Mouse (Mus musculus): Measurements from ENCODE around the gene Set. TPM values are rescaled to one million over a fixed set of nuclear protein-coding genes. Genes with fewer than 3 reads are reported as not detected.

The Set gene
- polyA plus RNA-seq, 1 experiment: 35.5 TPM

DNA sequence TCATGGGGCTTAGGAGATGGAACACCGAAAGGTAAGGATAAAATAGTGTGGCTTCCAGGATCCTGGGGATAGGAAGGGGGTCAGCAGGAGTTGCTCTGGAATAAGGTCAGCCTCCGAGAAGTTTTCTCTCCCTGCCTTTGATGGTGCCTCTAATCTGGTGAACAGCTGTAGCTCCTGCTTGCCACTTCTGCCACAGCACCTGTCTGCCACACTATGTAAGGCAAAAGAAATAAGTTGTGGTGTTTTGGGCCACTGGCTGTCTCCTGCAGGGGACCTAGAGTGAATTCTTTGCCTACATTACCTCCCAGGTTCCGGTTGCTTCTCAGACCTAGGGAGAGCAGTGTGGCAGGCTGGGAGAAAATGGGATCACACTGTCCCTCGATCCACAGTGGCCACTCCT lies 21.6 kb downstream of the Set start:
- 52% methylated on average over 4 of the region's 4 CpGs for WGBS

DNA sequence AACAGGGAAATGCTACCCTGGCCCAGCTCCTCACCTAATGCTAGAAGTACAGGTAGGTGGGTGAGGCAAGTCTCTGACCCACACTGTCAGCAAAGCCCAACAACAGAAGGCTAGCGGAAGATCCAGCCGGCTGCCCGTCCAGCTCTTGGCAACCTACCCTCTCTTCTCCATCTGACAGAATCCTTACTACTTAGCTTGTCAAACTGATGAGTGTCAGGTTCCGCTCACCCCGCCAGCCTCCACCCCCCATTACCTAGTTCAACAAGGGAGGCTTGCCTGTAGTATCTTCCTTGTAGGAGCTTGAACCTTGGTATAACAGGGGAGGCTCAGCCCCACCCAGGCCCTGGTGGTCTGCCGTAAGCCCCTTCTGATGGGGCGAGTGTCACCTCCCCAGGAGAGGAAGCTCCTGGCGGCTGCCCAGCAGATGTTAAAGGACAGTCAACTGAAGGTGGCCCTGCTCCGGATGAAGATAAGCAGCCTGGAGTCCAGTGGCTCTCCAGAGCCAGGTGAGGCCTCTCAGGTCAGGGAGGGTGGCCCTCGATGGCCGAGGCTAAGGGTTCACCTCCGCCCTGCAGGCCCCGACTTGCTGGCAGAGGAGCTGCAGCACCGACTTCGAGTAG lies 23.1 kb downstream of the Set start:
- 78% methylated on average over 15 of the region's 15 CpGs for WGBS
- TF ChIP-seq POLR2A (IDR thresholded peaks at IDR 0.05; ENCODE audit: borderline replicate concordance, extremely low read depth, low read depth, low read length): no peak
- no peak for TF ChIP-seq CTCF (IDR thresholded peaks at IDR 0.05; ENCODE audit: insufficient read depth, low read length)
- no peak overlapping the region for H3K4me3 ChIP-seq (replicated peaks; ENCODE audit: extremely low read depth, low read depth, low read length)
- no peak for DNase-seq
- H3K4me1 ChIP-seq (ENCODE audit: control insufficient read depth, insufficient read depth, low read length): no peaks in the 10 kb centered on the region

More for the DNA sequence above, 21.6 kb downstream of the Set start:
- DNase-seq: no peak
- TF ChIP-seq CTCF (IDR thresholded peaks at IDR 0.05; ENCODE audit: insufficient read depth, low read length): no peak
- no peak for TF ChIP-seq POLR2A (IDR thresholded peaks at IDR 0.05; ENCODE audit: borderline replicate concordance, extremely low read depth, low read depth, low read length)
- Histone ChIP-seq H3K4me1 (ENCODE audit: control insufficient read depth, insufficient read depth, low read length) (no peaks in the 10 kb centered on the region), H3K4me3 (replicated peaks; ENCODE audit: extremely low read depth, low read depth, low read length) (no peak overlapping the region)

DNA sequence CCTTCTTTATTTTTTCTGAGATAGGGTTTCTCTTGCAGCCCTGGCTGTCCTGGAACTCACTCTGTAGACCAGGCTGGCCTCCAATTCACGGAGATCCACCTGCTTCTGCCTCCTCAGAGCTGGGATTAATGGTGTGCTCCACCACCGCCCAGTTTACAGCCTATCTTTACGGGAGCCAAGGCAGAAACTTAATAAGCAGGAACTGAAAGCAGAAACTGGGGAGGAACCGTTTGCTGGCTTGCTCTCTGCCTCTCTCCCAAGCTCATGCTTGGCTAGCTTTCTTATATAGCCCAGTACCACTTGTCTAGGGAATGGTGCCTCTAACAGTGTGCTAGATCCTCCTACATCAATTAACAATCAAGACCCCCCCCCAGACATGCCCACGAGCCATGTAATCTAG lies 26.9 kb downstream of the Set start:
- no peak for DNase-seq
- no peak overlapping the region for H3K4me3 ChIP-seq (replicated peaks; ENCODE audit: extremely low read depth, low read depth, low read length)
- WGBS: 58% methylated on average over 5 of the region's 5 CpGs
- no peak for TF ChIP-seq POLR2A (IDR thresholded peaks at IDR 0.05; ENCODE audit: borderline replicate concordance, extremely low read depth, low read depth, low read length)
- TF ChIP-seq CTCF (IDR thresholded peaks at IDR 0.05; ENCODE audit: insufficient read depth, low read length): no peak
- no peaks in the 10 kb centered on the region for H3K4me1 ChIP-seq (ENCODE audit: control insufficient read depth, insufficient read depth, low read length)

DNA sequence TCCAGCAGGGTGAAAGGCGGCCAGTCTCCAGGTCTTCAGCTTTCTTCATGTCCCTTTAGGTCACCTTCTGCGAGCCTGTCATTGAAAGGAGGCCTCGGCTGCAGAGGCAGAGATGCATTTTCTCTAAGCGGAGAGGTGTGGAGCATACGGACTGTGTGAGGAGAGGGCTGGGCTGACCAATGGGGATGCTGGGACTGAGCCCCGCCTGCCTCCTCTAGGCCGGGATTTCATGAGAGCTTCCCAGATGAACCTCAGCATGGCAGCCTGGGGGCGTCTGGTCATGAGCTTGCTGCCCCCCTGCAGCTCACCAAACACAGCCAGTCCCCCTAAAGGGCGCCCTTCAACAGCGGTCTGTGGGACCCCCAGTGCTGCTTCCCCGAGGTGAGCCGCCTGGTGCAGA lies 27.5 kb downstream of the Set start:
- WGBS: 49% methylated on average over 12 of the region's 12 CpGs
- no peak for TF ChIP-seq CTCF (IDR thresholded peaks at IDR 0.05; ENCODE audit: insufficient read depth, low read length)
- no peak for TF ChIP-seq POLR2A (IDR thresholded peaks at IDR 0.05; ENCODE audit: borderline replicate concordance, extremely low read depth, low read depth, low read length)
- Histone ChIP-seq H3K4me3 (replicated peaks; ENCODE audit: extremely low read depth, low read depth, low read length) (no peak overlapping the region), H3K4me1 (ENCODE audit: control insufficient read depth, insufficient read depth, low read length) (no peaks in the 10 kb centered on the region)
- DNase-seq: no peak

DNA sequence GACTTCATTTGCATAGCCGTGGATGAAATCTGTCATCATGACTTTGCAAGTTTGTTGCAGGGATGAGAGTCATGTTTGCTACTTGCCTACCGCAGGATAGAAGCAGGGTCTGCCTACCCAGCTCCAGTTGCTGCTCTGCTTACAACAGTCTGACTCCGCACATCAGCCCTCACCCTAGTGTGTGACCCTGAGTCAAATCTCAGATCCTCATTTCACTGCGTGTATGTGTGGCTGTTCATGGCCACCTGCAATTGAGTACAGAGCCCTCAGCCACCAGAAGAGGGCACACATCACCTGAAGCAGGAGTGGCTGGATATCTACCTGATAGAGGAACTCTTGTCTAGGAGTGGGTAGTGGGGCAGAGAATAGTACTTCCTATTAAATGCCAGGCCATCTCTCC lies 30.1 kb downstream of the Set start:
- DNase-seq: no peak
- TF ChIP-seq CTCF (IDR thresholded peaks at IDR 0.05; ENCODE audit: insufficient read depth, low read length): no peak
- no peak for TF ChIP-seq POLR2A (IDR thresholded peaks at IDR 0.05; ENCODE audit: borderline replicate concordance, extremely low read depth, low read depth, low read length)
- Histone ChIP-seq H3K4me1 (ENCODE audit: control insufficient read depth, insufficient read depth, low read length) (no peaks in the 10 kb centered on the region), H3K4me3 (replicated peaks; ENCODE audit: extremely low read depth, low read depth, low read length) (no peak overlapping the region)
- WGBS: 90% methylated on average over 4 of the region's 4 CpGs

DNA sequence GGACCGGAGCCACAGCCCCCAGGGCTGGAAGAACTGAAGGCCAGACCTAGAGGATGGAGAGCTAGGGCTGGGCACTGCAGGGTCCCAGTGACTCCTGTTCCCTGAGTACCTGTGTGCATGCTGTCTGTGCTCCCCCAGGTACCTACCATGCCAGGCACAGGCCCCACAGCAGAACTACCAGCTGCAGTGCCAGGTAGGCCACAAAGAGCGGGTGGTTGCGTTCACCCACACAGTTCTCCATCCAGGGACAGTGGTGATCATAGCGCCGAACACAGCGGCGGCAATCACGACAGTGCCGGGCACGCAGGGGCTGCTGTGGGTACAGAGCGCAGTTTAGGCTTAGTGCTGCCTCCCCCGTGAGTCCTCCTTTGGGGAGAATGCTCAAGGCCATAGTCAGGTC lies 34.3 kb downstream of the Set start:
- 95% methylated on average over 12 of the region's 12 CpGs for WGBS

DNA sequence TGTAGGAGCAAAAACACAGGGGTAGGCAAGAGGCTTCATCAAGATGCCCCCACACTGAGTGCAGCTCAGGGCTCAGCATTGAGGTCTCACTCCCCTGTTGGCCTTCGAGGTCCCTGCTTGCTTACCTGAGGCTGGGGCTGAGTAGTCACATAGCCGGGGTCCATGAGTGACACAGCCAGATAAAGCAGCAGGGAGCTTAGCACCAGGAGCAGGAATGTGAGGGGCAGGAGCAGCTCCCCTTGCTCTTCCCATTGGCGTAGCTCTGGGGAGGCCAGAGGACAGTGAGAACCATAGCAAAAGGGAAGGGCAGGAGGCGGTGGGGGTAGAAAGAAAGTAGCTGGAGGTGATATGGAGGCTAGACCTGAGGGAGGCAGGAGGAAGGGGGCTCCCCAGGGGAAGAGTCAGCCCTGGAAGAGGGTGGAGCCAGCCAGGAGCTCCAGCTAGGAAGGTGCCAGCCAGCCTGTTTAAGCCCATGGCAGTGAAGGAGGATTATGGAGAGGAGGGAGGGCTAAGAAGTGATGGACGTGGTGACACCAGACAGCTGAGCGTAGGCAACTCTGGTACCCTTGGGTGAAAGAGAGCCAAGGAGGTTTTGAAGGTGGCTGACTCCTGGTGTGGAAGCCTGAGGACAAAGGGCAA lies 35.2 kb downstream of the Set start:
- H3K4me1 ChIP-seq (ENCODE audit: control insufficient read depth, insufficient read depth, low read length): peaks cover 5% of the 10 kb centered on the region; the same call in 1 of the 2 replicates
- no peak for DNase-seq
- TF ChIP-seq CTCF (IDR thresholded peaks at IDR 0.05; ENCODE audit: insufficient read depth, low read length) (no peak), POLR2A (IDR thresholded peaks at IDR 0.05; ENCODE audit: borderline replicate concordance, extremely low read depth, low read depth, low read length) (no peak)
- WGBS: 54% methylated on average over 6 of the region's 6 CpGs
- H3K4me3 ChIP-seq (replicated peaks; ENCODE audit: extremely low read depth, low read depth, low read length): no peak overlapping the region

More for the DNA sequence above, 34.3 kb downstream of the Set start:
- Histone ChIP-seq H3K4me1 (ENCODE audit: control insufficient read depth, insufficient read depth, low read length) (peaks cover 5% of the 10 kb centered on the region; the same call in 1 of the 2 replicates), H3K4me3 (replicated peaks; ENCODE audit: extremely low read depth, low read depth, low read length) (no peak overlapping the region)
- TF ChIP-seq CTCF (IDR thresholded peaks at IDR 0.05; ENCODE audit: insufficient read depth, low read length): no peak
- no peak for TF ChIP-seq POLR2A (IDR thresholded peaks at IDR 0.05; ENCODE audit: borderline replicate concordance, extremely low read depth, low read depth, low read length)
- DNase-seq: no peak

DNA sequence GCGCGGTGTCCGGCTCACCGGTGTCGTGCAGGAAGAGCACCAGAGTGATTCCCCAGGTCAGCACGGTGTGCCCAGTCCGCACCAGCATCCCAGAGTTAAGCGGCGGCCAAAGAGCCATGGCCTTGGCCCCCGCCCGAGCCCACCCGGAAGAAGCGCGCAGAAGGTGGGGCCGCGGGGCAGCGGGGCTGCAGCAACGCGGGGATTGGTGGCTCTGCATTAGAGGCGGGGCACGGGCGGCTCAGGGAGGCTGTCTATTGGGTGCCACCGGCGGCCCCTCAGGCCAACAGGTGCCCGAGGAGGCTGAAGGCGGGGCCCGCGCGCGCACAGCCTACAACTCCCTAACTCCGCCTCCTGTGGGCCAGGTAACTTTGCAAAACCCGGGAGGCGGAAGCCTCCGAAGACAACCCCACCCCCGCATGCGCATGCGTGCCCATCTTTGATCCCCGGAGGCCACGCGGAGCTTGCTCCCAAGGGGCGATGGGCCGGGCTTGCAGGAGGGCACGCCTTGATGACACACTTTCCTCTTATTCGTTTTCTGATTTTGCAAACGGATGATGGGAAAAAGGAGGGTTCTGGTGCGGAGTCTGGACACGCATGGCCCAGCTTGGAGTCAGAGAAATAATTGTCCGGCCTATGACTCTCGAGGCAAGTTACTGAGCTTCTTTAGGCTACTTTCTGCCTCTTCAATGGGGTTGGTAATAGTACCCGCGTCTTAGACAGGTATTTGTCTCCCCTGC lies 36.5 kb downstream of the Set start, which contains the start of gene Zdhhc12:
Gene Zdhhc12 (minus strand): TSS at position 178 of the 737 bp plus-strand sequence.
- under 1% methylated on average over 48 of the region's 51 CpGs for WGBS
- peaks cover 5% of the 10 kb centered on the region; the same call in 1 of the 2 replicates for H3K4me1 ChIP-seq (ENCODE audit: control insufficient read depth, insufficient read depth, low read length)
- DNase-seq: peak; percentile 88
- peak within 1 kb of the TSS; percentile 86 for H3K4me3 ChIP-seq (replicated peaks; ENCODE audit: extremely low read depth, low read depth, low read length)
- TF ChIP-seq POLR2A (IDR thresholded peaks at IDR 0.05; ENCODE audit: borderline replicate concordance, extremely low read depth, low read depth, low read length): peak; percentile 53; the same call in 1 of the 2 replicates
- TF ChIP-seq CTCF (IDR thresholded peaks at IDR 0.05; ENCODE audit: insufficient read depth, low read length): no peak

DNA sequence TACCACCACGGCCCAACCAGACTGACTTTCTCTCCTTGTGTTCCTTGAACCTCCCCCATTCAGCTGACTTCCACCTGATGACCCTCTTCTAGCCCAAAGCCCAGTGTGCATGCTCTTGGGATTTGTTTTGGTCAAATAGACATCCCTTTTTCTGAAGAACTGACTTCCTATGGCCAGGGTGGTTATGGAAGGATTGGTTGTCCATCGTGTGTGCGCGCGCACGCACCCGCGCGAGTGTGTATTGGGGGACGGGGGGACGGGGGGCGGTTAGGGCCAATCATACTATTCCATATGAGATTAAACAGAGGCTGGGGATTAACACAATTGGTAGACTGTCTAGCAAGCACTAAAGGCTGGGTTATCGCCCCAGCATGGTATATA lies 37.0 kb downstream of the Set start:
- WGBS: 5% methylated on average over 13 of the region's 13 CpGs
- no peak for DNase-seq
- TF ChIP-seq CTCF (IDR thresholded peaks at IDR 0.05; ENCODE audit: insufficient read depth, low read length) (no peak), POLR2A (IDR thresholded peaks at IDR 0.05; ENCODE audit: borderline replicate concordance, extremely low read depth, low read depth, low read length) (no peak)

More for the DNA sequence above, 37.0 kb downstream of the Set start:
- Histone ChIP-seq H3K4me1 (ENCODE audit: control insufficient read depth, insufficient read depth, low read length) (peaks cover 5% of the 10 kb centered on the region; the same call in 1 of the 2 replicates), H3K4me3 (replicated peaks; ENCODE audit: extremely low read depth, low read depth, low read length) (peak overlapping the region; percentile 68)

All from lung, adult 2 months (tissue).